Mouse (Mus musculus) heart, postnatal 0 days (tissue): Measurements from ENCODE around the gene Eef1a1. TPM values are rescaled to one million over a fixed set of nuclear protein-coding genes. Genes with fewer than 3 reads are reported as not detected.

ENCODE experiments used
- ATAC-seq: fragments of 200-750 bp; cut with Nextera tagmentation; 2 replicates; pipeline ENCODE4 v1.8.0; 2017; ENCODE audit warnings: low read depth, moderate number of reproducible peaks, moderate library complexity; ENCODE audit not compliant: insufficient read depth
- DNase-seq: peaks from one replicate; pipeline ENCODE4 v3.0.0-alpha.2; 2016; ENCODE audit warnings: low spot score
- H3K27ac ChIP-seq: fragments of 300-500 bp; sonication (generic); 2 replicates; pipeline ENCODE4 v1.5.1; 2014; ENCODE audit warnings: low read depth, mild to moderate bottlenecking
- H3K27me3 ChIP-seq: fragments of 300-500 bp; sonication (generic); 2 replicates; pipeline ENCODE4 v1.6.1; 2014; ENCODE audit warnings: low read length, mixed read lengths; ENCODE audit not compliant: control insufficient read depth, insufficient read depth
- H3K36me3 ChIP-seq: fragments of 300-500 bp; sonication (generic); replicated peaks from 2 replicates; pipeline ENCODE4 v1.6.1; 2014; ENCODE audit warnings: low read length, mixed read lengths; ENCODE audit not compliant: control insufficient read depth, insufficient read depth
- H3K4me1 ChIP-seq: fragments of 300-500 bp; sonication (generic); 2 replicates; pipeline ENCODE4 v1.6.1; 2014; ENCODE audit warnings: antibody characterized with exemption; ENCODE audit not compliant: control insufficient read depth, insufficient read depth
- H3K4me2 ChIP-seq: fragments of 300-500 bp; sonication (generic); 2 replicates; pipeline ENCODE4 v1.6.1; 2014; ENCODE audit warnings: low read depth, mild to moderate bottlenecking, low read length, moderate library complexity
- H3K4me3 ChIP-seq: fragments of 300-500 bp; sonication (generic); 2 replicates; pipeline ENCODE4 v1.5.1; 2014; ENCODE audit warnings: low read depth, low read length
- H3K9ac ChIP-seq: fragments of 300-500 bp; sonication (generic); replicated peaks from 2 replicates; pipeline ENCODE4 v1.6.1; 2014; ENCODE audit warnings: low read depth, low read length, mixed read lengths
- H3K9me3 ChIP-seq: fragments of 300-500 bp; sonication (generic); replicated peaks from 2 replicates; pipeline ENCODE4 v1.6.1; 2016; ENCODE audit warnings: low read length; ENCODE audit not compliant: control insufficient read depth
- CTCF ChIP-seq: IDR thresholded peaks from 2 replicates; pipeline ENCODE4 v1.5.1; 2016; ENCODE audit warnings: antibody characterized with exemption, control low read depth, low read depth
- EP300 ChIP-seq: IDR thresholded peaks from 2 replicates; pipeline ENCODE4 v1.6.1; 2016; ENCODE audit warnings: antibody characterized with exemption, low read depth
- WGBS: fragments of 180-500 bp; shearing (Covaris S2); extraction: QIAGEN DNeasy Blood & Tissue Kit; methylation state at CpG from one replicate; pipeline ENCODE4 v1.1.7; 2014; 5-methylcytosine and 5-hydroxymethylcytosine counted together
- polyA plus RNA-seq: library from polyadenylated mRNA; unstranded; fragments of >200 nt; fragmentation: Nextera tagmentation; extraction: Ambion mirVana; gene quantifications from 2 replicates; pipeline ENCODE4 v1.2.1, GENCODE M21; 2015
- total RNA-seq: library from RNA; depleted of rRNA; stranded (reverse); fragments of >200 nt; gene quantifications from 2 replicates; pipeline ENCODE4 v1.2.3, GENCODE M21; 2014; ENCODE audit warnings: low replicate concordance

Gene Eef1a1
- total and polyA plus RNA-seq, 2 experiments from 2014 or later = 2,146 to 7,051 TPM

DNA sequence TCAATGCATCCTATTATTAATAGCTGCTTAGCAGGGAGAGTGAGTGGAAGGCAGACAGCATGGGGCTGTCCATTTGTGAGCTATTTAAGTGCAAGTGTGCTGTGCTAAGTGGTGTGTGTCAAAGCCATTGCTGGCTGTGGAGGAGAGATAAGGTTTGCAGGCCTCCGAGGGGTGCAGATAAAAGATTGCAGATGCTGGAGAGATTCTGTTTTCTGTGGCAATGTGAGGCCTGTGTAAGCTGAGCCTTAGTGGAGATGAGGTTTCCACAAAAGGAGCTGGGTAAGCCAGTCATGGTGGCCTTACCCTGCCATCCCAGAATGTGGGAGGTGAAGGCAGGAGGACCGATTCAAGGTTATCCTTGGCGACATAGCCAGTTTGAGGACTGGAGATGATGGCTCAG lies 27.2 kb upstream of the Eef1a1 start:
- 23% methylated on average over 3 of the region's 3 CpGs for WGBS
- no peak for TF ChIP-seq CTCF
- TF ChIP-seq EP300 = no peak
- H3K4me2 ChIP-seq = no peak overlapping the region
- no peak for DNase-seq
- no peaks in the 10 kb centered on the region for H3K27me3 ChIP-seq
- no peak overlapping the region for H3K9ac ChIP-seq
- no peaks in the 10 kb centered on the region for H3K9me3 ChIP-seq
- no peak overlapping the region for H3K4me3 ChIP-seq
- no peak for ATAC-seq
- H3K4me1 ChIP-seq = peaks cover 31% of the 10 kb centered on the region
- H3K27ac ChIP-seq = no peak overlapping the region
- no peaks in the 10 kb centered on the region for H3K36me3 ChIP-seq

DNA sequence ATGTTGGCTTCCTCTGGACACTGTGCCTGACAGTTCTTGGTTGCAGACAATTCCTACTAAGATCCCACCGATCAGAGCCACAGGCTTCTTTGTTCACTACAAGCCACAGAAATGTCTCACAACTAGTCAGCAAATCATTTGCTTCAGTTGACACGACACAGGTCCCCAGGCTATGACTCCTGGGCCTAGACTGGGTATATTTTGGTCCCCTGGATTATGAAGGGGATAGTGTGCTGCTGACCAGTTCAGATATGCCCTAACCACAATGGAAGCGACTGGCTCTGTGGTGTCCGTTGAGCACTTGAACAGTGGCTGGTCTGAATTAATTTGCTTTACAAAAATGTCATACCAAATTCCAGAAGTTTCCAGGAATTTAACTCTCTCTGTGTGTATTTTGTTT lies 25.7 kb upstream of the Eef1a1 start:
- TF ChIP-seq CTCF (no peak), EP300 (no peak)
- Histone ChIP-seq H3K4me2 (no peak overlapping the region), H3K36me3 (no peaks in the 10 kb centered on the region), H3K27ac (peak overlapping the region; percentile 98), H3K9ac (no peak overlapping the region), H3K9me3 (no peaks in the 10 kb centered on the region), H3K27me3 (no peaks in the 10 kb centered on the region), H3K4me3 (no peak overlapping the region), H3K4me1 (peaks cover 18% of the 10 kb centered on the region)
- 65% methylated on average over 4 of the region's 4 CpGs for WGBS
- no peak for ATAC-seq
- DNase-seq = no peak

DNA sequence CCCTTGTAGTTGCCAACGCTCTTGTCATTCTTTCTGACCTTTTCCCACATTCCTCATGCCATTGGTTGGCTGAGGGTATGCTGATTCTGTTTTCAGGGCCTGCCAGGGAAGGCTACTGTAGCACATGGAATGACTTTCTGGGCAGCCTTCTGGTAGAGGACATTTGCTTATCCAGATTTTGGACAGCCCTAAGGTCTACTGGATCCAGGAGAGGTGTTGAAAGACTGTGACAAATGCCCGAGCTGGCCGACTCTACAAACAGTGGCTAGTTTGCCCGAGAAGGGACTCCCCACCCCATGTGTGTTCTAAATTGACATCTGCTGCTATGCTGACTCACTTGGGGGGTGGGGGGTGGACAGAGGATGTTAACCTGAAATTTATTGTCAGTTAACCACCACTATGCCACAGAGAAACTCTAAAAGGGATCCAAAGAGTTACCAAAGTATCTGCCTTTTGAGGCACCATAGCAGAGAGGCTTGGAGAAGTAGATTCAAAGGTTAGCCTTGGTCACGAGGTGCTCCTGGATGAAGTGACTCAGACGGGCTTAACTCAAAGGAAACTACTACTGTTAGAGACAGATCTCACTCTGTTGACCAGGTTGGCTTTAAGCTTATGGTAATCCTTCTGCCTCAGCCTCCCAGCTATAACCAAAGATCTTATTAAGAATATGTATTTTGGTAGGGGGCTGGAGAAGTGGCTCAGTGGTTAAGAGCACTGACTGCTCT lies 25.0 kb upstream of the Eef1a1 start:
- Histone ChIP-seq H3K36me3 (no peaks in the 10 kb centered on the region), H3K27ac (peak overlapping the region; percentile 98), H3K4me1 (peaks cover 18% of the 10 kb centered on the region), H3K9ac (no peak overlapping the region), H3K4me2 (no peak overlapping the region), H3K27me3 (no peaks in the 10 kb centered on the region), H3K9me3 (no peaks in the 10 kb centered on the region), H3K4me3 (no peak overlapping the region)
- DNase-seq (peak; percentile 93), ATAC-seq (peak; percentile 94)
- 33% methylated on average over 6 of the region's 6 CpGs for WGBS
- peak; percentile 94; the same call in 1 of the 2 replicates for TF ChIP-seq EP300
- TF ChIP-seq CTCF = no peak

GRCm38 (mm10) chr9:78511705-78512104 lies 22.8 kb upstream of the Eef1a1 start:
- H3K9ac ChIP-seq = no peak overlapping the region
- H3K4me2 ChIP-seq = no peak overlapping the region
- peak overlapping the region; percentile 98 for H3K27ac ChIP-seq
- H3K4me1 ChIP-seq = peaks cover 18% of the 10 kb centered on the region
- no peak for ATAC-seq
- no peaks in the 10 kb centered on the region for H3K27me3 ChIP-seq
- H3K36me3 ChIP-seq = no peaks in the 10 kb centered on the region
- no peak for TF ChIP-seq CTCF
- TF ChIP-seq EP300 = no peak
- H3K9me3 ChIP-seq = no peaks in the 10 kb centered on the region
- no peak for DNase-seq
- no peak overlapping the region for H3K4me3 ChIP-seq
- 93% methylated on average over 5 of the region's 5 CpGs for WGBS

DNA sequence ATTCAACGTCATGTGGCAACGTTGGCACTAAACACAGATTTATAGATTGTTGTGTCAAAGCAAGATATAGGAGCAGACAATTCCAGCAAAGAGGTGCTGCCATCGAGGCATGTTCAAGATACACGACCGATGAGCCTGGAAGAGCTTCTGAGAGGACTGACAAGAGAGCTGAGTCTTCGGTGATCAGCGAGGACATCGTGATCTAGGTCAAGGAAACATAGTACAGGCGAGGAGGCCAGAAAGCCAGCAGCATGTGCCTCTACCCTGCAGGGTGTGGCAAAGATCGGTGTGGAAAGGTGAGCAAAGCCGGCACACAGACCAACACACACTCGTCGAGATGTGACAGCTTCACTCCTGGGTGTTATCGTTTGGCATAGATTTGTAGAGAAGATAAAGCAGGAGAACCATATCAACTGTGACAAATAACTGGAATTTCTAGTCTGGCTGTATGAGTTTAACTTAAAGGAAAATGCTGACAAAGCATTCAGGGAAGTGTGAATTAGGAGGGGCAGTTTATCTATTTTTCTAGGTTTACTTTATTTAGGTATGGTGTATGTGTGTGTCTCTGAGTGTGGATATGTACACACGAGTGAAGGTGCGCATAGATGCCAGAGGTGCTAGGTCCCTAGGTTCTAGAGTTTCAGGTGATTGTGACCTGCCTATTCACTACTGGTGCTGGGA lies 19.3 kb upstream of the Eef1a1 start:
- H3K4me1 ChIP-seq = peaks cover 5% of the 10 kb centered on the region
- H3K27ac ChIP-seq = no peak overlapping the region
- ATAC-seq (no peak), DNase-seq (no peak)
- no peaks in the 10 kb centered on the region for H3K36me3 ChIP-seq
- H3K4me3 ChIP-seq = no peak overlapping the region
- H3K4me2 ChIP-seq = no peak overlapping the region
- H3K9me3 ChIP-seq = no peaks in the 10 kb centered on the region
- H3K27me3 ChIP-seq = no peaks in the 10 kb centered on the region
- 71% methylated on average over 16 of the region's 16 CpGs for WGBS
- no peak overlapping the region for H3K9ac ChIP-seq
- TF ChIP-seq CTCF (no peak), EP300 (no peak)
